Comparison of ENCODE assay signal across 11 mouse cellular contexts in the genomic region with DNA sequence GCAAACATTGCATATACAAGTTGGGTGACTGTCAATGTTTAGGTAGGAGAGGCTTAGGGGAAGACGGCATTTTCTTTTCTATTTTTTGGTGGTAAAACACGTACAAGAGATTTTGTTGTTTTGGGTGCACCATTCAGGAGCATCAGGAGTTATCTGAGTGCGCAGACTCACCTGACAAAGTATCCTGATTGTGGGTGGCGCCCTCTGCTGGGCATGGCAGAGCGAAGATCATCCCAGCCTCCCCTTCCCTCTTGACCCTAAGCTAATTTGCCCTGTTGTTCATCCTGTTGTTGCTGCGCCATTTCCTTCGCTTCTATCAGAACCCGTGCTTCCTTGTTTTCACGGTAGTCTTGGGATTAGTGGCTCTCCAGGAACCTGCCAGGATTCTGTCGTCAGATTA.
DNase-seq lines count a peak whose midpoint lies in the region; ATAC-seq and TF ChIP-seq lines count a peak whose summit lies in the region.
"Had no signal": no experiment of that assay in that cellular context is flagged by ENCODE, and none has a peak within 500 bp of the region (broad histone marks: within the 10 kb centered on the region; RNA-seq: fewer than 3 reads in every experiment).

No protein-coding gene starts in this region.

- H3K9me3 ChIP-seq in heart, embryonic 12.5 days (replicated peaks) = peaks cover 11% of the 10 kb centered on the region
- 0 out of 2 replicates have a peak, but pooled peaks cover 2% of the 10 kb centered on the region for H3K9me3 ChIP-seq in midbrain, postnatal 0 days (ENCODE audit: low read length)
- no peaks in the 10 kb centered on the region for H3K9me3 ChIP-seq in midbrain, embryonic 15.5 days
- peaks cover 5% of the 10 kb centered on the region; the same call in 1 of the 2 replicates for H3K9me3 ChIP-seq in midbrain, embryonic 10.5 days (replicated peaks)
- H3K9me3 ChIP-seq: limb, embryonic 13.5 days had no signal

- no peak overlapping the region for H3K27ac ChIP-seq in heart, adult 2 months
- no peak overlapping the region for H3K27ac ChIP-seq in heart, embryonic 12.5 days (ENCODE audit: poor library complexity, severe bottlenecking)
- no peak overlapping the region for H3K27ac ChIP-seq in midbrain, postnatal 0 days (ENCODE audit: low read depth, low read length)
- no peak overlapping the region for H3K27ac ChIP-seq in midbrain, embryonic 15.5 days
- H3K27ac ChIP-seq in midbrain, embryonic 10.5 days (replicated peaks) = no peak overlapping the region
- H3K27ac ChIP-seq: limb, embryonic 13.5 days had no signal

- ATAC-seq in heart, embryonic 12.5 days (ENCODE audit: insufficient number of reproducible peaks, low FRiP score) = no peak
- no peak for ATAC-seq in midbrain, postnatal 0 days (ENCODE audit: low FRiP score)
- no peak for ATAC-seq in midbrain, embryonic 15.5 days (replicated peaks)

- DNase-seq in heart, adult 2 months = no peak
- DNase-seq in midbrain, postnatal 0 days (ENCODE audit: low spot score) = no peak
- peak; percentile 6 for DNase-seq in c-Kit-positive CD71-positive TER-119-negative erythroid progenitor cells, embryonic 14.5 days (ENCODE audit: low read depth)
- peak; percentile 79 for DNase-seq in thymus, postnatal 4 days
- DNase-seq in midbrain, embryonic 10.5 days (ENCODE audit: low spot score) = no peak
- DNase-seq: cerebellum, adult 11-12 months; kidney, postnatal 10 days had no signal

- no peak overlapping the region for H3K9ac ChIP-seq in heart, adult 2 months (ENCODE audit: low read depth, low read length)
- no peak overlapping the region for H3K9ac ChIP-seq in heart, embryonic 12.5 days
- H3K9ac ChIP-seq in midbrain, postnatal 0 days (replicated peaks; ENCODE audit: low read length, poor library complexity, severe bottlenecking) = no peak overlapping the region
- H3K9ac ChIP-seq in midbrain, embryonic 15.5 days = no peak overlapping the region
- H3K9ac ChIP-seq: limb, embryonic 13.5 days had no signal

- no peak for TF ChIP-seq POLR2A in heart, adult 2 months (IDR thresholded peaks at IDR 0.05; ENCODE audit: insufficient read depth, low read depth, low read length)

- intact Hi-C loops in heart, adult 2 months (cut with DNase I) = no loop called here

- TF ChIP-seq CTCF in heart, adult 2 months (IDR thresholded peaks at IDR 0.05) = peak; percentile 26
- peak; percentile 39 for TF ChIP-seq CTCF in midbrain, postnatal 0 days (IDR thresholded peaks at IDR 0.05)

- H3K27me3 ChIP-seq in heart, adult 2 months (ENCODE audit: control insufficient read depth, insufficient read depth, low read length) = no peaks in the 10 kb centered on the region
- no peaks in the 10 kb centered on the region for H3K27me3 ChIP-seq in heart, embryonic 12.5 days (replicated peaks)
- H3K27me3 ChIP-seq in midbrain, postnatal 0 days (ENCODE audit: insufficient read depth, low read length) = no peaks in the 10 kb centered on the region
- H3K27me3 ChIP-seq in midbrain, embryonic 15.5 days (replicated peaks) = no peaks in the 10 kb centered on the region
- H3K27me3 ChIP-seq in midbrain, embryonic 10.5 days (ENCODE audit: low read depth, poor library complexity, severe bottlenecking) = no peaks in the 10 kb centered on the region
- H3K27me3 ChIP-seq: limb, embryonic 13.5 days had no signal

- no peaks in the 10 kb centered on the region for H3K4me1 ChIP-seq in heart, adult 2 months (ENCODE audit: control insufficient read depth, insufficient read depth, low read length)
- no peaks in the 10 kb centered on the region for H3K4me1 ChIP-seq in heart, embryonic 12.5 days (replicated peaks)
- no peaks in the 10 kb centered on the region for H3K4me1 ChIP-seq in midbrain, postnatal 0 days (ENCODE audit: insufficient read depth, low read length)
- H3K4me1 ChIP-seq in midbrain, embryonic 15.5 days = no peaks in the 10 kb centered on the region
- no peaks in the 10 kb centered on the region for H3K4me1 ChIP-seq in midbrain, embryonic 10.5 days

- no peak overlapping the region for H3K4me3 ChIP-seq in heart, adult 2 months
- H3K4me3 ChIP-seq in heart, embryonic 12.5 days = no peak overlapping the region
- H3K4me3 ChIP-seq in midbrain, postnatal 0 days (ENCODE audit: low read depth, low read length) = no peak overlapping the region
- H3K4me3 ChIP-seq in midbrain, embryonic 15.5 days = no peak overlapping the region
- H3K4me3 ChIP-seq in midbrain, embryonic 10.5 days = no peak overlapping the region
- H3K4me3 ChIP-seq: limb, embryonic 13.5 days had no signal

- no peak overlapping the region for H3K4me2 ChIP-seq in heart, embryonic 12.5 days
- H3K4me2 ChIP-seq in midbrain, postnatal 0 days (ENCODE audit: low read depth, low read length, poor library complexity, severe bottlenecking) = no peak overlapping the region
- H3K4me2 ChIP-seq in midbrain, embryonic 15.5 days = no peak overlapping the region
- H3K4me2 ChIP-seq: limb, embryonic 13.5 days; midbrain, embryonic 11.5 days had no signal

- 47% methylated on average over 10 of the region's 10 CpGs for WGBS in heart, adult 2 months
- WGBS in heart, embryonic 12.5 days = 47% methylated on average over 10 of the region's 10 CpGs
- WGBS in midbrain, postnatal 0 days = 52% methylated on average over 10 of the region's 10 CpGs
- 45% methylated on average over 10 of the region's 10 CpGs for WGBS in midbrain, embryonic 15.5 days
- 55% methylated on average over 10 of the region's 10 CpGs for WGBS in midbrain, embryonic 10.5 days

- TF ChIP-seq EP300 in heart, adult 2 months (IDR thresholded peaks at IDR 0.05; ENCODE audit: insufficient read depth, low read depth, low read length) = no peak

- no peaks in the 10 kb centered on the region for H3K36me3 ChIP-seq in heart, adult 2 months (ENCODE audit: control insufficient read depth, insufficient read depth, low read length)
- no peaks in the 10 kb centered on the region for H3K36me3 ChIP-seq in heart, embryonic 12.5 days
- no peaks in the 10 kb centered on the region for H3K36me3 ChIP-seq in midbrain, postnatal 0 days (ENCODE audit: insufficient read depth, low read length)
- H3K36me3 ChIP-seq in midbrain, embryonic 15.5 days (replicated peaks) = no peaks in the 10 kb centered on the region
- H3K36me3 ChIP-seq in midbrain, embryonic 10.5 days = no peaks in the 10 kb centered on the region
- H3K36me3 ChIP-seq: limb, embryonic 13.5 days had no signal

- H3K79me2 ChIP-seq in heart, adult 2 months (replicated peaks; ENCODE audit: control insufficient read depth, insufficient read depth, low read length) = no peaks in the 10 kb centered on the region

Comparison
In these comparisons a context has a peak if more than half of its experiments do, and no peak if none do; other contexts are left out.
1. DNase-seq: peak in c-Kit-positive CD71-positive TER-119-negative erythroid progenitor cells, embryonic 14.5 days (single experiment) and thymus, postnatal 4 days (single experiment); none in heart, adult 2 months (0 of 2), midbrain, postnatal 0 days (single experiment) and midbrain, embryonic 10.5 days (single experiment).